Mouse (Mus musculus): Measurements from ENCODE around the gene Mog.
"Not testable (repeated sequence)": the region's sequence is repeated elsewhere in the genome, so short reads cannot be mapped to it uniquely, and the experiment has no call there.

Mog gene

GRCm38 (mm10) chr17:37044651-37045244 is 21.6 kb upstream of the Mog start:
- DNase-seq = no peak

- DNase-seq = no peak
Observed at GRCm38 (mm10) chr17:37039127-37039894, 16.1 kb upstream of the Mog start.

- no peak for DNase-seq
Observed at GRCm38 (mm10) chr17:37029162-37029561, 6.0 kb upstream of the Mog start.

- DNase-seq = peak; percentile 95
Observed at GRCm38 (mm10) chr17:37028683-37029120, 5.5 kb upstream of the Mog start.

- no peak for DNase-seq
Observed at GRCm38 (mm10) chr17:37028212-37028611, 5.0 kb upstream of the Mog start.

GRCm38 (mm10) chr17:37027486-37027885 is 4.3 kb upstream of the Mog start:
- no peak for DNase-seq

- no peak for DNase-seq
Observed at GRCm38 (mm10) chr17:37026425-37026824, 3.2 kb upstream of the Mog start.

GRCm38 (mm10) chr17:37019242-37019641 is 4.0 kb downstream of the Mog start:
- DNase-seq = not testable (repeated sequence)

GRCm38 (mm10) chr17:37018328-37018727 is 4.9 kb downstream of the Mog start:
- DNase-seq = peak; percentile 12

GRCm38 (mm10) chr17:37016333-37016732 is 6.9 kb downstream of the Mog start:
- no peak for DNase-seq

- no peak for DNase-seq
Observed at GRCm38 (mm10) chr17:37012141-37012540, 11.1 kb downstream of the Mog start.

GRCm38 (mm10) chr17:37011719-37012118 is 11.5 kb downstream of the Mog start:
- DNase-seq = no peak

- DNase-seq = no peak
Observed at GRCm38 (mm10) chr17:37009460-37010042, 13.6 kb downstream of the Mog start.

- DNase-seq = no peak
Observed at GRCm38 (mm10) chr17:37008161-37008560, 15.0 kb downstream of the Mog start.

GRCm38 (mm10) chr17:37003366-37003765 is 19.8 kb downstream of the Mog start:
- DNase-seq = no peak

GRCm38 (mm10) chr17:37002364-37003330 is 20.6 kb downstream of the Mog start:
- DNase-seq = peak; percentile 46

GRCm38 (mm10) chr17:37000863-37001262 is 22.3 kb downstream of the Mog start, which contains the start of gene Zfp57:
Zfp57 (plus strand) TSS chr17:37001163.
- no peak for DNase-seq

GRCm38 (mm10) chr17:36998477-36998876 is 24.7 kb downstream of the Mog start:
- no peak for DNase-seq

GRCm38 (mm10) chr17:36997033-36997735 is 26.0 kb downstream of the Mog start:
- DNase-seq = peak; percentile 55

GRCm38 (mm10) chr17:36995448-36995847 is 27.8 kb downstream of the Mog start:
- no peak for DNase-seq

GRCm38 (mm10) chr17:36994528-36994927 is 28.7 kb downstream of the Mog start:
- no peak for DNase-seq

- no peak for DNase-seq
Observed at GRCm38 (mm10) chr17:36993770-36994325, 29.4 kb downstream of the Mog start.

Data from right cerebral cortex, postnatal 25 days (tissue).